Mouse (Mus musculus) fibroblast of lung, adult 2 months (primary cell): Measurements from ENCODE around the gene Wnt11.

Source experiments
- DNase-seq: peaks from one replicate; pipeline ENCODE4 v3.0.0-alpha.2; 2011; ENCODE audit warnings: low read depth

Wnt11 gene

GRCm38 (mm10) chr7:98834711-98835321 lies at the start of gene Wnt11:
Gene Wnt11, plus strand, starts transcription at chr7:98835112.
- no peak for DNase-seq

DNA sequence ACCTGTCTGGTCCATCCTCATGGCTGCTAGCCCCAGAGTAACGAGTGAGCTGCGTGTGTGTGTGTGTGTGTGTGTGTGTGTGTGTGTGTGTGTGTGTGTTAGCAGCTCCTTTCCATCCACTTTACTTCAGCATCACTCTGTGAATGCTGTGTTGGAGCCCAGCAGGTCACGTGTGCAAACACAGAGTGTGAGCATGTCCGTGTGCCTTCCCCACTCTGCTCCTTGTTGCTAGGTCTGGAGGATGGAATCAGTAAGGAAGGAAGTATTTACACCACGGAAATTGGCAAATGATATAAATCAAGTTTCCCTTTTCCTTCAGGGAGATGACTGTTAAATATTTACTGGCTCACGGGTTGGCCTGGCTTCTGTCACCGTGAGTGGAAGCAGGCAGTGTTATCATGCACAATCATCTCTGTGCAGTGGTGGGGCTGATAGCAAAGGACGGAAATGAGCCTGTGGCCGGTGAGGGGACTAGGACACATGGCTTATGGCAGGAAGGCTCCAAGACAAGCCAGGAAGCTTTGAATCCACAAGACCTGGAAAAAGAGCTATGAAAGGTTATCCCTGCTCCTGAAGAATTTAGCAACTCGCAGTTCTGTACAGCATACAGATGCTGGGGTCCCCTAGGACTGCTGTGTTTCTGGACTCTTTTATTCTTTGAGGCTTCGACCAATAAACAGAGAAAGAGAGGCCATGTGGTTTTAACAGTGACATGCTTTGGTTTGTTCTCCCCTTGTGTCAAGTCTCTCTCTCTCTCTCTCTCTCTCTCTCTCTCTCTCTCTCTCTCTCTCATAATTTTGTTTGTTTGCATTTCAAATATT lies 47.9 kb upstream of the Wnt11 start:
- no peak for DNase-seq

GRCm38 (mm10) chr7:98788721-98789120 lies 46.2 kb upstream of the Wnt11 start:
- no peak for DNase-seq

DNA sequence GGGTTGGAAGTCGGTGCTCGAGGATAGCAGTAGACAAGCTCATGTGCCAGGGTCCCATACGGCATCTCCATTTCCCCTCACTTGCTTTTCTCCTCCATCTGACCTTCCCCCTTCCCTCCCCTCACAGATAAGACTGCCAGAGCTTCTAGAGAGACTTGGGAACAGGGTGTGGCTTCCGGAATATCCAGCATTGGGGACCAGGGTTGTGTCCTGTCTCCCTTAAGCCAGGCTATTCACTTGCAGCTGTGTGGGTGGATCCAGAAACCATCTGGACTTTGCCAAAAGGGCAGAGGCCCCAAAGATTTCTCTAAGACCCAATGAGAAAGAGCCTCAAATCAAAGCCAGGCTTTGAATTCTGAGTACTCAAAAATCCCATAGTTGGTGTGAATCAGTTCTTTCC lies 45.8 kb upstream of the Wnt11 start:
- DNase-seq: no peak

DNA sequence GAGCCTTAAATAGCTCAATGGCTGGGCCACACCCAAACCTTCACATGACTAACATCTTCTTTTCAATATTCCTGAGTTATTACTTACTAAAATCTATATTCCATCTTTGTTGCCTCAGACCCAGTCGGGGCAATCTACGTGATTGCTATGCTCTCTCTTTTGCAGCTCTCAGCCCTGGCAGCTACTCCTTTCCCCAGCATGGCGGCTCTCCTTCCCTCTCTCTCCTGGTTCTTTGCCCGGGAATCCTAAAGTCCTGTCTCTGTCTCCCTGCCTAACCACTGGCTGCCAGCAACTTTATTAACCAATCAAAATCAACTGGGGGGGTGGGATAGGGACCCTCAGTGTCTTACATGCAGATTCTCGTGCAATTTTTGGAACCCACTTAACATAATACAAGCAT lies 43.0 kb upstream of the Wnt11 start:
- DNase-seq: no peak

GRCm38 (mm10) chr7:98793811-98794210 lies 41.1 kb upstream of the Wnt11 start:
- no peak for DNase-seq

- no peak for DNase-seq
Measured at GRCm38 (mm10) chr7:98794444-98794843, 40.5 kb upstream of the Wnt11 start.

DNA sequence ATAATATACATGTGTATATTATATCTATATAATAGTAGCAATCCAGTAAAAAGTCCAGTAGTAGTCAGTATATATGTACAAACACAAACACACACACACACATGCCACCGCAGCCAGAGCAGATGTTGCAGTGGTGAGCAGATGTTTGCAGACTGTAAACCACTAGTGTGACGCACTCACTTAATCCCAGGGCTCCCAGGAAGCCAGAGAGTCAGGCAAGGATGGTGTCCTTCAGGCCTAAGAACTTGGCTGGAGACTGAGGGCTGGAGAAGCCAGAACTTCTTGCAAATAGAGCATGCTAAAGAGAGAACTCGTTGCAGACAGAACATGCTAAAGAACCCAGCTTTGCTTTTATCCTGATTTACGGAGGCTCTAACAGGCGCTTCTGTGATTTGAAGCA lies 39.3 kb upstream of the Wnt11 start:
- DNase-seq: no peak

GRCm38 (mm10) chr7:98797347-98798133 lies 37.4 kb upstream of the Wnt11 start:
- DNase-seq: no peak

DNA sequence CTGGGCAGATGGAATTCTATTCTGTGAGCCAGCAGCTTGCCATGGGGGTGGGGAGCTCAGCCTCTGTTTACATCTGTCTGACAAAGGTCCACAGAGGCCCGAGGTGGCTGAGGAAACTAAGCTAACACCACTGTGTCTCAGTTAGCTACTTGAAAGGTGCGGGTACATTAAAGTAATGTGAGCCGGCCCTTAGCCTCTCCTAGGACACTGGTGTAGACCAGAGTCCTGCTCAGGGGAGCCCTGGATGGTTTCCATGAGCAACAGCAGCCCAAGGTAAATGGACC lies 36.8 kb upstream of the Wnt11 start:
- DNase-seq: no peak

DNA sequence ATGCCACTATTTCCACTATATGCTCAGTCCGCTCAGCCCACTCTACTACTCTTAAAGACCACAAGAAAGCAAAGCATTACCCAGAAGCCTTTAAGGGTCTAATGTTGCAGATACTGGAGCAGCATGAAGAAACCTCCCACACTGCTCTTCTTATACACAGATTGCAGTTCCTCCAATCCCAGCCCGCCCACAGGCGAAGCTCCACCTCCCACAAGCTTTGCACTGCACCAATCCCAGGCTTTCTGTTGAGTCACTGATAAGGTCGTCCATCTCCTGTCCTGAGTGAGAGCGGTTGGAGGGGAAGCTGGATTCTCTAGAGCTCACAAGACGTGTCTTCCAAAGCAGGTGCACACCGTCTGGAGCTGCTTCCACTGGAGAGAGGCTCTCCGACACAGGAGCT lies 34.5 kb upstream of the Wnt11 start:
- no peak for DNase-seq

- no peak for DNase-seq
Measured at GRCm38 (mm10) chr7:98801086-98801485, 33.8 kb upstream of the Wnt11 start.

GRCm38 (mm10) chr7:98803181-98803580 lies 31.7 kb upstream of the Wnt11 start:
- no peak for DNase-seq

GRCm38 (mm10) chr7:98804841-98805772 lies 29.8 kb upstream of the Wnt11 start:
- no peak for DNase-seq

- DNase-seq: no peak
Measured at GRCm38 (mm10) chr7:98806961-98807360, 28.0 kb upstream of the Wnt11 start.

DNA sequence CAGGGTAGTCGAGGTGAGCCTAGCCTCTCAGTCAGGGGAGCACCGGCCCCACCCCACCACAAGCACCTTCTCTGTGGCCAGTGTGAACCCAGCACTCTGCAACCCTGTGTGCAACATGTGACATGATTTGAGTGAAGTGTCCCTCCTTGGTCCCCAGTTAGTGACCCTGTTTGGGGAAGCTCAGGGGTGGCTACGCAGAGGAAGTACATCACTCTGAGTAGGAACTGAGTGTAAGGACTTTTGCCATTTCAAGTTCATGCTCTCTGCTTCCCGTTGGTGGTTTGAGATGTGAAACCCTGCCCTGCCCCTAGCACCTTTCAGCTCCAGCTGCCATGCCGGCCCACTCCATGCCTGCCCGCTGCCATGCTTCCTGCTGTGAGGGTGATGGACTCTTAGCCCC lies 25.5 kb upstream of the Wnt11 start:
- DNase-seq: no peak

DNA sequence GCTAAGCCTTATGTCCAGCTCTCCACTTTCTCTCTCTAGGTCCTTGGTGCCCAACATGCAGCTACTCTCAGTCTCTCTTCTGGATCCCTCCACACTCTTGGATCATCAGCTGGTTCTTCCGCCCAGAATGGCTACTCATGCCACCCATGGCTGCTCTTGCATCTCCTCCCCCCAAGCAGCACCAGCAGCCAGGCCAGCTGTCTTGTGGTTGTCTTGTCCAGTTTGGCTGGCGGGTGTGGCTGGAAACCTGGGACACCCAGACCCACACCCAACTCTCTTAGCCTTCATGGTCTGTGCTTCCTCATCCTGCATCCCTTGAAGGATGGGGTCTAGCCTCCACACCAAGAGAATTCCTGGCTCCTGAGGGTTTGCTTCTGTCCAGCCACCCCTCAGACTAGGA lies 24.3 kb upstream of the Wnt11 start:
- DNase-seq: no peak

- no peak for DNase-seq
Measured at GRCm38 (mm10) chr7:98820501-98820900, 14.4 kb upstream of the Wnt11 start.

DNA sequence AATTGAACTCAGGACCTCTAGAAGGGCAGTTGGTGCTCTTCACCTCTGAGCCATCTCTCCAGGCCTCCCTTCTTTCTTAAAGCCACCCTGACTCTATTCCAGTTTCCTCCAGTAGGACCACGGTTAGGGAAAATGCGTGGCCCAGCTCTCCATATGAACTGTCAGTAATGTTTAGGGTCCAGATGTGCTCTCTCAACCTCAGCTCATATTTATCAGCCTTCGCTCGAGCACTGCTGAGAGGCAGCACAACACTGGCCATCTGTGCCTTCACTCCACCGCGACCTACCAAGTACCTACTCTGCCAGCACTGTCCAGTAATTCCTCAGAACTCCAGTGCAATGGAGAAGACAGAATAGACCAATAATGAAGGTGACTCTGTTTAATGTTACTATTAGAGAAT lies 12.0 kb upstream of the Wnt11 start:
- DNase-seq: no peak

DNA sequence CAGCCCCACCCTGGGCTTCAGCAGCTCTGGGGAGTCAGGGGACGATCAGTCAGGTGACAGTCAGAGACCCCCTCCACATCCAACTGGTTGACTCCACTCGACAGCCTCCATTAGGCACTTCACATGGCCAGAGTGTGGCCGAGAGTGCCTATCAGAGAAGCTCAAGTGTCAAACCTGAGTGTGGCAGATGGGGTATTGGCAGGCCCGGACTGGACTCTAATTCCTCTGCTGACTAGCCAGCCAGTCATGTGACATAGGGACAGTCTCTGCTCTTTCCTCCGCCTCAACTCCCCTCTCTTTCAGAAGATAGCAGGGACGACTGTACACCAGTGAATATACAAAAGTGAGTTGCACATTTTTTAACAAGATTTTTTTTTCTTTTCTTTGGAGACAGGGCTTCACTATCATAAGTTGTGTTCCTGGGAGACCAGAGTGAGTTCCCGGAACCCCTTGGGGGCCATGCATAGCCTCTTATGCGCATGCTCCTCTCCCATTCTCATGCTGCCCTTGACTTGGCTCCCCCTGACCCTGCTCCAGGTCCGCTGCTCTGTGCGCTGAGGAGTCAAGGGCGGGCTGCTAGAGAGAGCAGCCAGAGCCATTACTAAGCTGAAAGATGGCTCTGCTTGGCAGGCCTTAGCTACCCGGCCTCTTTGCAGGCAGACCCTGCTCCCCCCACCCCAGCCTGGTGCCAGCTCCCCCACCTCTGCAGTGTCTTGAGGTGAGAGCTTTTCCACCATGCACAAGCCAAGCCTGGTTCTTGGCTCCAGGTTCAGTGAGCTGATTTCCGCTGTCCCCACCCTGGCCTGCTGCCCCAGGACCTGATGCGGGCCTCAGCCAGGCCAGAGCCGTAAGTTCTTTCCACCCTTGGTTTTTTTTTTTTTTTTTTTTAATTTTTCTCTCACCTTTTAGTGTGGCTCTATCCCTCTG lies 10.8 kb upstream of the Wnt11 start:
- DNase-seq: no peak

GRCm38 (mm10) chr7:98828052-98828451 lies 6.9 kb upstream of the Wnt11 start:
- no peak for DNase-seq
